Mouse (Mus musculus): ENCODE results near the gene Bcr.

Bcr gene

DNA sequence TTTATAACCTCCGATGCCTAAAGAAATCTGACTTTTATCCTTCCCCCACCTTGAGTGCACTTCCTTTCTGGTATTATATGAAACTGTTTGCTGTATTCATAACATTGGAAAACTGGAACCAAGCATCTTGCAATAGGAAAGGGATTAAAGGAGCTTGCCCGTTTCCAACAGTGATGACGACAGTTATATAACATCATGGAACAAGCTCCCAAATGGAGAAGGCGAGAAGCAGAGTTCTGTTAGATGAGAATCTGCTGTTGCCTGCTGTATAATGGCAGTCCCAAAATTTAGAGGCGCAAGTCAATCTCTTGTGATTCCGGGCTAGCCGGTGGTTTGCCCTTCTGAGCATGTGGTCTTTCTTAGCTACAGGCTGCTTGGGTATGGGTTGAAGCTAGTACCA, 34.8 kb downstream of the Bcr start:
- DNase-seq = no peak

DNA sequence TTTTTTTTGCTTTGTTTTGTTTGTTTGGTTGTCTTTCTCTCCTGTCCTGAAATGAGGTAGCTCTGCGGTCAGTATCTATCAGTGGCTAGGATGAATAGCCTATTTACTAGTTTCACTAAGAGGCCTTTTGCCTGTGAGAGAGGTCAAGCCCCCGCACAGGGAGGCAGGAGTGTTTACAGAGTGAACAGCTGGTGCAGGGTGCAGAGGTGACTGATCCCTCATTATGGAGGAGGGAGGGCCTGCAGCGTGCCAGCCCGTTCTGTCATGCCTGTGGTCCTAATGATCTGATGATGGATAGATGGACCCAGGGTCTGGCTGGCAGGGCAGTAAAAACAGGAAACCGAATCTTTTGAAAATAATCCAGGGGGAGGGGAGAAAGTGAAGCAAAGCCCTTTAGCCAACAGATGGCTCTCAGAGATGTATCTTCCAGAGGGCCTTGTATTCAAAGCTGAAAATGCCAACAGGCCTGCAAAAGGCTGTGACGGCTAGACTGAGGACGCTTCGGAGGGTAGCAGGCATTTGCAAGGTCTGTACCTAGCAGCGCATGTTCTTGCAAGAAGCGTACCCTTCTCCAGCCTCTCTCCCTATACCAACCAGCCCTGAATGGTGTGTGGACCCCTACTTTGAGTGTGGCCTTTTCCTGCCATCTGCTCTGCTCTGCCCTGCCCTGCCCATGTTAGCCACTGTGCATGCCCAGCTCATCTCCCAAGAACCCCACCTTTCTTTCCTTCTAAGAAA, 38.2 kb downstream of the Bcr start:
- peak; percentile 46 to 61 for DNase-seq

DNA sequence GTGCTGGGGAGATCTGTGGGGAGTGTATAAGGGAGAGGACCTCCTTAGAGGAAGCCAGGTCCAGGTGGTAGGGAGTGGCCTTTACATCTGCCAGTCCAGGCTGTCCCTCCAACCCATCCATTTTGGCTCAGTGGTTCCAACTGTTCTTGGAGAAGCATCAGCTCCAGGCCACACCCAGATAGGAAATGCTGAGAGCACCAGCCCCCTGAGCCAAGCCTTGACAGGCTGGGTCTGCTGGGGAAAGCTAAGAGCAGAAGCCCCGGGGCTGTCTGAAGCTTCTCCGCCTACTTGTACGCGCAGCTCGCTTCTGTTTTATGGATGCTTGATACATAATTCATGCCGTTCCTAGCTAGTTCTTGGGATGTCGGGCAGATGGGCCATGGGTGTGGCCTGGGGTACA, 39.9 kb downstream of the Bcr start:
- peak; percentile 59 to 68 for DNase-seq

- DNase-seq = no peak
Observed at GRCm38 (mm10) chr10:75103502-75103901, 43.1 kb downstream of the Bcr start.

DNA sequence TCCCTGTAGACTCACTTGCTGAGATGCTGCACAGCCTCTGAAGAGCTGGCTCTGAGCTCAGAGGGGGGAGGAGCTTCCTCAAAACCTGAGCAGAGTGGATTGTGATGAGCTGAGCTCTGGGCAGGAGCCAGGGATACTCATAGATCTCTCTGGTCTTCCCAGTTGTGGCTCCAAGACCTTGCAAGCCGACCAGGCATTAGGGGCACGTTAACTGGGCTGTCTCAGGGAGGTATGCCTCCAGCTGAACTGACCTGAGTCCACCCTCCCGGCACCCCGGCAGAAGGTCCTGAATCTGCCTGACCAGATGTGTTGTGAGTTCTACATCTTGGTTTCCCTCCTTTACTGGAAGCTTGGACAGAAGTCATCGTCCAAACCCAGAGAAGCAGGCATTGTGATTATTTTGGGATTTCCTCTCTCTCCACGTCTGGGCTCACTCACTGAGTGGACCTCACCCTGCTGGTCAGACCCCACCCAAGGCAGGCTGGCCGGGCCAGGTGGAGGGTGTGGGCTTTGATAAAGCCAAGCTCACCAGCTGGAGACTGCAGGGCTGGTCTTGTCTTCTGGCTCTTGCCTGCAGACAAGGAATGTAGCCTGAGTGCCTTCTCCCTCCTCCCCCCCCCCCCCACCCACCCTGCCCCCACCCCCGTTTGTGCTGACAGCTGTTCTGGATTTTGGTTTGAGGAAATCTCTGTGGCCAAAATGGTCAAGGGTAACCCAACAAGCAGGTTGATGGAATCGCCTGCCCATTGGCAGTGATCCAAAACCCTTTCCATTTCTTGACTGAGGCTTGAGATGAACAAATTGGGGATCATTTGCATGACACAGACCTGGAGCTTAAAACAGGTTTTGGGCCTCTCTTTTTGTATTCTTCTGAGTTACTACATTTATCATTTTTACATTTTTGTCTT, 44.1 kb downstream of the Bcr start:
- DNase-seq = peak; percentile 56 to 78

- no peak for DNase-seq
Observed at GRCm38 (mm10) chr10:75105099-75105461, 44.7 kb downstream of the Bcr start.

DNA sequence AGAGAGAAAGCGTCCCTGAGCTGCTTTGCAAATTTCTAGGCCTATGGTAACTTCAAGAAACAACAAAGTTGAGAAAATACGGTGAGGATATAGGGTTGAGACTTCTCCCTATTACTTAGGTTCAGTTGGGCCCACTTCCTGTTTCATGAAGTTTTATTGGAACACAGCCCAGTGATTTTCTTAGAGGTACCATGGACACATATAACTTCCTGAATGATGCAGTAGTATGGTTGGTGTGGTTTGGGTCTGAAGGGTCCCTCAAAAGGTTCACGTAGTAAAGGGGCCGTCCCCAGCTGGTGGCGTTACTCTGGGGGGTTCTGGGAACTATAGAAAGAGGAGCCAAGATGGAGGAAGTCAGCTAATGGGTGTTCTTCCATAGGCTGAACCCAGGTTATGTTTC, 45.3 kb downstream of the Bcr start:
- no peak for DNase-seq

- no peak for DNase-seq
Observed at GRCm38 (mm10) chr10:75106940-75107381, 46.6 kb downstream of the Bcr start.

DNA sequence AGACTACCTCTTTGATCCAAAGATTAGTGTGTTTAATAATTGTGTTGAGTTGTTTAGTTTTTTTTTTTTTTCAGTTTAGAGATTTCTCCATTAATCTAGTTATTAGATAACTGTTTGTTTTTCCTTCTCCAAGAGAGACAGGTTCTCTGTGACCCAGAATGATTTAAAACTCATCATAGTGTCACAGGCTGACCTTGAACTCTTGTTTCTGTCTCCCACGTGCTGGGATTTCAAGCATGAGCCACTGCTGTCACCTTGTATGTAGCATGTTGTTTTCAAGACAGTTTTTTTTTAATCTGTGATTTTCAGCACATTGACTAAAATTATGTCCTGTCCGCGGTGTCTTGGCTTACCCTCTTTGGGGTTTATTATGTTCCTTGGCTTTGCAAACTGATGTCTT, 47.7 kb downstream of the Bcr start:
- DNase-seq = no peak

DNA sequence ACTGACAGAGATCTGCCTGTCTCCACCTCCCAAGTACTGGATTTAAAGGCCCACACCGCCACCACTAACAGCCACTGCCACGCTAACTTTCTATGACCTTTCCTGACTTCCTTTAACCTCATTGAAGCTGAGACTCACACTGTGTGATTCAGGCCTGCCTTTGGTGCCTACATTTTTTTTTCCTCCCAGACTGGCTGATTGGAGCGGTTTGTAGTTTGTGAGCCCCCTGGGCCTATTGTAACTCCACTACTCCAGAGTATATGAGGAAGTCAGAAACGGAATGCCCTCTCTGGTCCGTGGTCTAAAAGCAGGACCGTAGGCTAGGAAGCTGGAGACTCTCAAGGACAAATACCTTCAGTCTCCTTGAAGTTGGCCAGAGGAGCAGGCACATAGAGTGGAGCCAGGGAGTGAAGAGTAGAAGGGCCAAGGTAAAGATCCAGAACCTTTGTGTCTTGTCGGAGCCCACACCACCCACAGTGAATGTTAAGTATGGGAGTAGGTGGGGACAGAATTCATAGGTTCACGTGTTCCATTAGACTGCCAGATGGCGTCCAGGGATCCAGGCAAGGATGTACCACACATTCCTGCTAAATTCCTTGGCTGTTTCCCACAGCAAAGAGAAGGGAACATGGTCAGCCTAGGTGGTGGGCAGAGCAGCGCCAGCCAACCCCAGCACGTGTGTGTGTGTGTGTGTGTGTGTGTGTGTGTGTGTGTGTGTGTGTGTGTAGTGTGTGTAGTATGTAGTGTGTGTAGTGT, 51.2 kb downstream of the Bcr start:
- DNase-seq = peak; percentile 48

DNA sequence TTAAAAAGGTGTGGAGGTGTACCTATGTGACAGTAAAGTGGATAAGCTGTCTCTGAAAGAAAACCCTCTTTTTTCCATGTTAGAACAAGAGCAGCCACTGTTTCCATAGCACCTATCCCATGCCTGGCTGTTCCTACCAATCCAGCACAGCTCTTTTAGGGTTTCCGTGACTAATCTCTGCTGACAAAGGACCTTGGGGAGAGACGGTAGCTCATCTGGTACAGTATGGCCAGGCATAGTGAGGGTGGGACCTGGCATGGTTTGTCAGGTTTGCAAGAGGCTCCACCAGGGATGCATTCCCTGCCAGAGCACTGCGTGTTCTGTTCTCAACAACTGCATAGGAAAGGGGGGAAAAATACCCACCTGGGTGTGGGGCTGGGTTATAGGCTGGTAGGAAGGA, 52.0 kb downstream of the Bcr start:
- no peak for DNase-seq

- peak in 1 of 2 experiments; percentile 54 for DNase-seq
Observed at GRCm38 (mm10) chr10:75113620-75114019, 53.2 kb downstream of the Bcr start.

DNA sequence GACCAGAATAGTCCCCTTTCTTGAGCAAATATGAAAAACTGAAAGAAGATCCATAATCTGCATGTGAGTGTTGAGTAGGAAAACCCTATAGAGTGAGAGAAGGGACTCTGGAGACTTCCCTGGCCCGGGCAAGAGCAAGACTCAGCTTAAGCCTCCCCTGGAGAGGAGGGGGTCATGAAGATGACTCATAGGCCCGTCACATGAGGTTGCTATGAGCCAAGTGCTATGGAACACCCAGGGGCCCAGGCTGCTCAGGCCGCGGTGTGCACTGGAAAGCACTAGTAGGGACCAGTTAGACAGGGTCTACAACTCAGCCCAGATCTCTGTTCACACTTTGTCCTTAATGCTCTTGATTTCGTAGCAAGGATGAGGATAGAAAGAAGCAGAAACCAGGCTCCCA, 54.8 kb downstream of the Bcr start:
- DNase-seq = no peak

DNA sequence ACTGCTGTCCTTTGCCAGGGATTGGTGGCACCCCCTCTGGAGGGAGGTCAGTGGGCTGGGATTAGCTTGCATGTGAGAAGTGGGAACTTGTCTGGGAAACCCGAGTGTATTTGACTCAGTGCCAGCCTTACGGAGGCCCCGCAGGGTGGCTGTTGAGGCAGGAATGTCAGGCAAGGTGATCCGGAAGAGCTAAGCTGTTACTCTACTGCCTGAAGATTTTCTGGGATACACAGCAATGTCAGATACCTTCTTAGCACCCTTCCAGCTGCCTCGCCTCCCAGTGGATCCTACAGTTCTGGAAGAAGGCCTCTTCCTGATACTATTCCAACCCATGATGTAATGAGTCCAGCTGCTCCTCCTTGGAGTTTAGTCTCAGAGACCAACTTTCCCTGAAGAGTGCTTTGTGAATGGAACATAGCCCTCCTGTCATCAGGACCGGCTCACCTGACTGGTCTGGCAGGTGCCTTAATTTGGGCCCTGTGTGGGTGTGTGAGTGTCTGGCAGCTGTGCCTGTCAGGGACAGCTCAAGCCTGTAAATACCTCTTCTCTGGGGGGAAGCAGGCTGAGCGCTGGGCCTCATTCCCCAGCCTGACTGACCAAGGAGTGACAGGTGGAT, 56.6 kb downstream of the Bcr start:
- DNase-seq = peak in 1 of 2 experiments; percentile 46

DNA sequence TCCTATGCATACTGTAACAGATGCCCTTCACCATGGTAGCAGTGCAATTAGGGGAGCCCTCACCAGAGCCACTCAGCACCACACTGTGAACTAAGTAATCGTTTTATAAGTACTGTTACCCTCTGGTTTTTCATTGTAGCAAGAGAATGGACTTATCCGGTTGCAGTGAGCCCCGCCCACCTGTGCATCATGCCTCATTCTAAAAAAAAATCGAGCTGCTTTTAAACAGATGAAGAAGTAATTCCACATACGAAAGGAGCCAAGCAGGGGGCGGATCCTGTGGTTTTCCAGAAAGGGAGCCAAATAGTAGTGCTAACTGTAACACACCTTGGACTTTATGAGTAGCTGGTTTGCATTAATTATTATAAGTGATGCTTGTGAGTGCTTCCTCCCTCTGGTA, 58.1 kb downstream of the Bcr start:
- no peak for DNase-seq

- DNase-seq = no peak
Observed at GRCm38 (mm10) chr10:75119396-75119795, 59.0 kb downstream of the Bcr start.

GRCm38 (mm10) chr10:75120176-75120575, 59.8 kb downstream of the Bcr start:
- DNase-seq = no peak

GRCm38 (mm10) chr10:75121028-75121427, 60.6 kb downstream of the Bcr start:
- peak; percentile 80 to 82 for DNase-seq

DNA sequence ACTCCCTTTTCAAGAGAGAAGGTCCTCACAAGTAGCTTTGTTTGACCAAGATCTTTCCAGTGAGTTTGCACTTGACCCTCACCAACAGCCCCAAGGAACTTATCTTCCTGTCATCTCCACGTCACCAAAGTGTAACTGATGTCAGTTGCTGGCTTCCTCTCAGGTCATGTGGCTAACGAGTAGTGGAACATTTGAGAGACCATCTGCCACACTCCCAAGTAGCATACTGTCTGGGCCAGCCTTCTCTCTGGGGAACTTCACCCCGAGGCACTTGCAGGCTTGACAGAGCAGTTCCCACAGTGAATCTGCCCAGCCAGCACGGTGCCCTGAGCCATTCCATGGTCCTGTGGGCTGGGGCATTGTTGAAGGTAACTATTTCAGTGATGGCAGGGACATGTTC, 65.2 kb downstream of the Bcr start:
- DNase-seq = peak; percentile 70 to 79

DNA sequence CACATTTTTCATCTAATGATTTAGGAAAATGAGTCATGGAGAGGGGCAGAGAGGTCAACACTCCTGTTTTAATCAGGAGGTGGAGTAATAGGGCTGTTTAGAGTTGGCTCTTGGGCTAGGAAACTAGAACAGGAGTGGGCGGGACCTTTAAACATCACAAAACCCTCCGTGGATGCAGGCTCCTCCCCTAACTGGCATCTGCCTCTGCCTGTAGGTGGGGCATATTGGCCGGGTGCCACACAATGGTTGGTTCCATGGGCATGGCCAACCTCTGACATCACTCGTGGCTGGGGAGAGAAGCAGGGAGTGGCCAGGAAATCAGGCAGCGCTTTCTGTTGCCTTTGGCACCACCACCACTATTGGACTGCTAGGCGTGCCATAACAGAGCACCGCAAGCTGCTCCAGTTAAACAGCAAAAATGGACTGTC, 68.9 kb downstream of the Bcr start:
- DNase-seq = peak; percentile 75 to 78

- no peak for DNase-seq
Observed at GRCm38 (mm10) chr10:75130372-75131046, 70.1 kb downstream of the Bcr start.

DNA sequence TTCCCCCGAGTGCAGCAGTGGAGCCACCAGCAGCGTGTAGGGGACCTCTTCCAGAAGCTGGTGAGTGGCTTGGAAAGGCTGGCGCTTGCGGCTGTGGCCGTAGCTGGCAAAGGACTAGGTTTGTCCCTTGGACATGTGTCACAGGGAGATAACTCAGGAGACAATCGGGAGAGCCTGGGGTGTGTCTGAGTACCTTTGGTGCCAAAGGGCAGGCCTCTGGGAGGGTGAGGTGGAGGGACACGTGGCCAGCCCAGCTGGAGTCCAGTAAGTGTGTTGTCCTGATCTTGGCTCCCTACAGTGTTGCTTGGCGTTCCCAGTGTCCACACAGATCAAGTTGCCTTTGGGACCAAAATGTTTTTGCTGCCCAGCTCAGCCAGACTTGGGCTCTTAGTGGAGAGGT, 71.2 kb downstream of the Bcr start:
- no peak for DNase-seq
